Mouse (Mus musculus) neural tube, embryonic 10.5 days (tissue): ENCODE measurements around the gene Ccdc59.

Source experiments
- DNase-seq: peaks from one replicate; pipeline ENCODE4 v3.0.0-alpha.2; 2017; ENCODE audit warnings: low spot score; ENCODE audit errors: extremely low spot score

Ccdc59 gene

GRCm38 (mm10) chr10:105840928-105841888, at the start of gene Ccdc59, which contains the start of gene Mettl25:
Ccdc59 (plus strand) TSS chr10:105841067.
Mettl25 (minus strand) TSS chr10:105841380.
- DNase-seq: peak; percentile 99

GRCm38 (mm10) chr10:105793776-105794552, 46.9 kb upstream of the Ccdc59 start:
- DNase-seq: no peak

- no peak for DNase-seq
Observed at GRCm38 (mm10) chr10:105797250-105797924, 43.5 kb upstream of the Ccdc59 start.

- DNase-seq: no peak
Observed at GRCm38 (mm10) chr10:105801147-105801546, 39.7 kb upstream of the Ccdc59 start.

- DNase-seq: no peak
Observed at GRCm38 (mm10) chr10:105802132-105802531, 38.7 kb upstream of the Ccdc59 start.

GRCm38 (mm10) chr10:105803461-105803860, 37.4 kb upstream of the Ccdc59 start:
- no peak for DNase-seq

- no peak for DNase-seq
Observed at GRCm38 (mm10) chr10:105806259-105807010, 34.4 kb upstream of the Ccdc59 start.

- DNase-seq: peak; percentile 29
Observed at GRCm38 (mm10) chr10:105834627-105835228, 6.1 kb upstream of the Ccdc59 start.

- DNase-seq: no peak
Observed at GRCm38 (mm10) chr10:105842574-105842973, 1.7 kb downstream of the Ccdc59 start.

- no peak for DNase-seq
Observed at GRCm38 (mm10) chr10:105850286-105850685, 9.4 kb downstream of the Ccdc59 start.

- DNase-seq: no peak
Observed at GRCm38 (mm10) chr10:105851136-105851535, 10.3 kb downstream of the Ccdc59 start.

- DNase-seq: no peak
Observed at GRCm38 (mm10) chr10:105867312-105867711, 26.4 kb downstream of the Ccdc59 start.
